Mouse (Mus musculus) hindbrain, embryonic 10.5 days (tissue): ENCODE measurements around the gene Praf2. TPM values are rescaled to one million over a fixed set of nuclear protein-coding genes. Genes with fewer than 3 reads are reported as not detected.
"Not testable (repeated sequence)": the region's sequence is repeated elsewhere in the genome, so short reads cannot be mapped to it uniquely, and the experiment has no call there.

ENCODE experiments used
- DNase-seq: peaks from one replicate; pipeline ENCODE4 v3.0.0-alpha.2; 2017; ENCODE audit warnings: low spot score
- H3K27ac ChIP-seq: fragments of 300-500 bp; sonication (generic); 2 replicates; pipeline ENCODE4 v1.5.1; 2016; ENCODE audit warnings: mild to moderate bottlenecking, moderate library complexity
- H3K27me3 ChIP-seq: fragments of 300-500 bp; sonication (generic); 2 replicates; pipeline ENCODE4 v1.6.1; 2016; ENCODE audit warnings: mild to moderate bottlenecking; ENCODE audit not compliant: poor library complexity, insufficient read depth, severe bottlenecking
- H3K36me3 ChIP-seq: fragments of 300-500 bp; sonication (generic); 2 replicates; pipeline ENCODE4 v1.6.1; 2016; ENCODE audit warnings: mild to moderate bottlenecking, moderate library complexity
- H3K4me1 ChIP-seq: fragments of 300-500 bp; sonication (generic); replicated peaks from 2 replicates; pipeline ENCODE4 v1.6.1; 2016; ENCODE audit warnings: mild to moderate bottlenecking
- H3K4me3 ChIP-seq: fragments of 300-500 bp; sonication (generic); 2 replicates; pipeline ENCODE4 v1.5.1; 2016; ENCODE audit warnings: mild to moderate bottlenecking, moderate library complexity
- H3K9me3 ChIP-seq: fragments of 300-500 bp; sonication (generic); 2 replicates; pipeline ENCODE4 v1.6.1; 2016; ENCODE audit warnings: mild to moderate bottlenecking, moderate library complexity
- WGBS: fragments of 180-500 bp; shearing (Covaris S2); methylation state at CpG from one replicate; pipeline ENCODE4 v1.1.7; 2016; 5-methylcytosine and 5-hydroxymethylcytosine counted together
- polyA plus RNA-seq: library from polyadenylated mRNA; unstranded; fragments of >200 nt; fragmentation: Nextera tagmentation; extraction: Ambion mirVana; gene quantifications from 2 replicates; pipeline ENCODE4 v1.2.1, GENCODE M21; 2016

Gene Praf2
- polyA plus RNA-seq: 78.2 and 101 TPM in 2 replicates

DNA sequence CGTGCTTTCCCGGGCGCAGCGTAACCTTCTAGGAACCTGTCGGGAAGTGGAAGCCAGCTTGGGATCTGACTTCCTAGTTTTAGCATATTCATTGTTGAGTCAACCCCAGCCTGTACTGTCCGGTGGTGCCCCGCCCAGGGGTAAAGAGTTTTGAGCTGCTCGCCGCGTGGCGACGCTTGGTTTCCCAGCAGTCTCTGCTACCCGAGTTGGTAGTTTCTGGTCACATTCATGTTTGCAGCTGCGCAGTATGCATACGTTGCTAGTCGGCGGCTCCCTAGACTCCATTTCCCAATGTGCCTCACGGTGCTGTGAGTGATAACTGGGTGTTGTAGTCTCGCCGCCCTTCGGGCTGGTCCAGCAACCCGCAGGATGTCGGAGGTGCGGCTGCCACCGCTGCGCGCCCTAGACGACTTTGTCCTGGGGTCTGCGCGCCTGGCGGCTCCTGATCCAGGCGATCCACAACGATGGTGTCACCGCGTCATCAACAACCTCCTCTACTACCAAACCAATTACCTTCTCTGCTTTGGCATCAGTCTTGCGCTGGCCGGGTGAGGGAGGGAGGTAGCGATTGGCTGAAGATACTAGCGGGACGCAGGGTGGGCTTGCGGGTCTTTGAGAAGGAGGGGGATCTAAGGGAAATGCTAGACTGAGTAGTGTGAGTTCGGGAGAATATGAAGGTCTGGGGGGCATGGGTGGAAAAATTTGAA lies at the start of gene Praf2:
Gene Praf2, plus strand, starts transcription at position 225 of the 707 bp plus-strand sequence.
- WGBS: 22% methylated on average over 42 of the region's 42 CpGs
- Histone ChIP-seq H3K4me1 (peaks cover 13% of the 10 kb centered on the region), H3K4me3 (peak within 1 kb of the TSS; percentile 57), H3K27me3 (no peaks in the 10 kb centered on the region), H3K27ac (peak within 1 kb of the TSS; percentile 77), H3K9me3 (peaks cover 7% of the 10 kb centered on the region; the same call in 1 of the 2 replicates), H3K36me3 (peaks cover 32% of the 10 kb centered on the region)
- peak; percentile 78 for DNase-seq

- H3K27me3 ChIP-seq: peaks cover 4% of the 10 kb centered on the region; the same call in 1 of the 2 replicates
- no peaks in the 10 kb centered on the region for H3K36me3 ChIP-seq
- 44% methylated on average over 3 of the region's 3 CpGs for WGBS
- no peaks in the 10 kb centered on the region for H3K9me3 ChIP-seq
- H3K4me3 ChIP-seq: no peak overlapping the region
- H3K27ac ChIP-seq: no peak overlapping the region
- H3K4me1 ChIP-seq: 0 out of 2 replicates have a peak, but pooled peaks cover 4% of the 10 kb centered on the region
- no peak for DNase-seq
Observed at GRCm38 (mm10) chrX:7678986-7679385, 49.3 kb upstream of the Praf2 start.

GRCm38 (mm10) chrX:7679405-7680056 lies 48.7 kb upstream of the Praf2 start:
- peak; percentile 91 for DNase-seq
- H3K9me3 ChIP-seq: no peaks in the 10 kb centered on the region
- no peaks in the 10 kb centered on the region; the same call in 1 of the 2 replicates for H3K27me3 ChIP-seq
- 17% methylated on average over 27 of the region's 27 CpGs for WGBS
- H3K36me3 ChIP-seq: no peaks in the 10 kb centered on the region
- peak overlapping the region; percentile 42 for H3K4me3 ChIP-seq
- H3K4me1 ChIP-seq: 0 out of 2 replicates have a peak, but pooled peaks cover 3% of the 10 kb centered on the region
- no peak overlapping the region for H3K27ac ChIP-seq

DNA sequence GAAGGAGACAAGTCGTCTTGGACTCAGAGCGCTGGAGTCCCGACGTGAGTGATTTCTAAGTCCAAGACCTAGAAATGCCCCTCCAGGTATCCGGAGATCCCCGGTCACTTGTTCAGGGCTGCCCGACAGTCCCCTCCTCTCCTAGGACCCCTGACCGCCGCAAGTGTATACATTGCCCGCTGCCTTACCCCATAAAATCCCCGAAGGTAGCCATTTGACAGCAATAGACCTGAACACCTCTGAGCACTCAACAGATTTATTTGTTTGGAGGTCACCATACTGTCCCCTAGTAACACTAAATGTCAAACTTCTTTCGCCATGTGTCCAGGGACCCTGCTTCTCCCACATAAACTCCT lies 48.2 kb upstream of the Praf2 start:
- Histone ChIP-seq H3K27ac (no peak overlapping the region), H3K9me3 (no peaks in the 10 kb centered on the region), H3K36me3 (no peaks in the 10 kb centered on the region), H3K27me3 (no peaks in the 10 kb centered on the region; the same call in 1 of the 2 replicates), H3K4me3 (peak overlapping the region; percentile 42), H3K4me1 (no peaks in the 10 kb centered on the region)
- DNase-seq: no peak
- WGBS: 20% methylated on average over 12 of the region's 12 CpGs

GRCm38 (mm10) chrX:7680864-7681263 lies 47.4 kb upstream of the Praf2 start, which contains the start of gene Magix:
TSS of gene Magix (minus strand) at chrX:7681251.
- Histone ChIP-seq H3K36me3 (no peaks in the 10 kb centered on the region), H3K4me3 (peak within 1 kb of the TSS; percentile 42), H3K9me3 (no peaks in the 10 kb centered on the region), H3K27me3 (no peaks in the 10 kb centered on the region; the same call in 1 of the 2 replicates), H3K27ac (no peak within 1 kb of the TSS), H3K4me1 (no peaks in the 10 kb centered on the region)
- WGBS: 64% methylated on average over 14 of the region's 14 CpGs
- DNase-seq: no peak

DNA sequence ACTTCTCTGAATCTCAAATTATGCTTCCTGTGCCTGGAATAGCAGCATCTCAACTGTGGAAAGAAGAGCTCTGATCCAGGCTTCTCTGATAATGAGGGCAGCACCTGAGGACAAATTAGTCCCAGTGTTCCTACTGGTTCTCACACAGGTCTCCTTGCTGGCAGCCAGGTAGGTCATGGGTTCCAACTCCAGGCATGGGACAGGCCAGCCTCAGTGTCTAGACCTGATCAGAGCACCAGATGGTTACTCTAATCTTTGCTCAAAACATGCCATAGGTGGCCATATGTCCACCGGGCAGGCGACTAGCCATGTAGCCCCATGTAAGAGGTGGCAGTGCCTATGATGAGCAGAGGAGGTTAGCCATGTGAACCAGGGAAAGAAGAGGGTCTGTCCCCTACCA lies 39.9 kb upstream of the Praf2 start:
- no peaks in the 10 kb centered on the region for H3K36me3 ChIP-seq
- H3K9me3 ChIP-seq: no peaks in the 10 kb centered on the region
- no peaks in the 10 kb centered on the region for H3K27me3 ChIP-seq
- H3K27ac ChIP-seq: no peak overlapping the region
- H3K4me3 ChIP-seq: no peak overlapping the region
- WGBS: 93% methylated on average over 2 of the region's 2 CpGs
- DNase-seq: no peak
- no peaks in the 10 kb centered on the region for H3K4me1 ChIP-seq

DNA sequence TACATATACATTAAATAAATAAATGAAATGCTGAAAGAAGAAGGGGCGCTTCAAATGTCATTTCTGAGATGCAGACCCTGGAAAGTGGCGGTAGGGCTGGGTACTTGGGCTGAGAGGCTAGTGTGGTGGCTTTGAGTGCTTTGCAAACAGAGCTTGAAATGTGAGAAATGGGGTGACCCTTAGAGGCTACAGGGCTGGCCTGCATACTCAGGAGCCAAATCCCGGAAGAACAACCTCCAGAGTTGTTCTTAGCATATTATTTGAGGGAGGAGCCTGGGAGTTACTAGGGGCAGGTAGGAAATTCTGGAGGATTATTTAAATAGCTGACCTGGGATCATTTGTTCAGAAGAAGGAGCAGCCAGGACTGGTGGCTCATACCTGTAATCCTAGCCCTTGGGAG lies 37.8 kb upstream of the Praf2 start:
- H3K9me3 ChIP-seq: no peaks in the 10 kb centered on the region
- H3K27me3 ChIP-seq: no peaks in the 10 kb centered on the region
- H3K36me3 ChIP-seq: no peaks in the 10 kb centered on the region
- 68% methylated on average over 3 of the region's 3 CpGs for WGBS
- H3K4me1 ChIP-seq: no peaks in the 10 kb centered on the region
- H3K27ac ChIP-seq: no peak overlapping the region
- DNase-seq: no peak
- H3K4me3 ChIP-seq: no peak overlapping the region

DNA sequence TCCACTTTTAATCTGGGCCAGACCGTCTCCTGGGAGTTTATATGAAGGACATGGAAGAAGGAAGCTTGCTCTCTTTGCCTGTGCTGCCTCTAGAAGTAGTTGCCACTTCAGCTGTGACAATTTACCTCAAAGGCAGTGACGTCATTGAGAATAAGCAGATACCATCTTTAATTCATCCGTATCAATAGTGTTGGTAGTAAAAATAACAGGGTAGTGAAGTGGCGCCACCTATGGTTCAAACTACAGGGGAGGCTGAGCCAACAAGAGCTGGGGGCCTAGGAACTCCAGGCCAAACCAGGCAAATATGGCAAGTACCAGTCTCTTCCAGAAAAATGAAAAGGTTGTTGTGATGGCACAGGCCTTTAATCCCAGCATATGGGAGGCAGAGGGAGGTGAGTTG lies 35.4 kb upstream of the Praf2 start:
- 36% methylated on average over 4 of the region's 4 CpGs for WGBS
- Histone ChIP-seq H3K4me1 (no peaks in the 10 kb centered on the region), H3K27me3 (no peaks in the 10 kb centered on the region), H3K27ac (no peak overlapping the region), H3K4me3 (no peak overlapping the region), H3K9me3 (no peaks in the 10 kb centered on the region), H3K36me3 (no peaks in the 10 kb centered on the region)
- DNase-seq: peak; percentile 7

GRCm38 (mm10) chrX:7696520-7696919 lies 31.7 kb upstream of the Praf2 start:
- DNase-seq: no peak
- Histone ChIP-seq H3K4me3 (peak overlapping the region; percentile 64), H3K27ac (no peak overlapping the region), H3K9me3 (no peaks in the 10 kb centered on the region), H3K27me3 (no peaks in the 10 kb centered on the region), H3K36me3 (peaks cover 29% of the 10 kb centered on the region), H3K4me1 (no peaks in the 10 kb centered on the region; the same call in 1 of the 2 replicates)
- WGBS: 50% methylated on average over 6 of the region's 6 CpGs

DNA sequence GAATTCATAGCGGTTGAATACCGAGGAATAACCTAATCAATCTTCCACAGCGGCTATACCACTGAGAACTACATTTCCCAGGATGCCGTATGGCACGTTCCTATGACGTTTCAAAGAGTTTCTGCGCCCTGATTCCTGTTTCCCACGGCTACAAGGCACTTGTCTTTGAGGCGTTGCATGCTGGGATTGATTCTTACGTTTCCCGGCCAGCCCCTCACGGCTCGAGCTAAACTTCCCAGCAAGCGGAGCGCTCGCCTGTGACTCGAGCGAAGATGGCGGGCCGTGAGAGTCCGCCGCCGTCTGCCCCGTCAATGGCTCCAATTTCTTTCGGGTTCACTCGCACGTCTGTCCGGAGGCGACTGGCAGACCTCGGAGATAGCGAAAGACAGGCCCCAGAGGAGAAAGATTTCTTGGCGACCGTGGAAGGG lies 31.3 kb upstream of the Praf2 start, which contains the start of gene Gpkow:
Gene Gpkow, plus strand, starts transcription at position 178 of the 428 bp plus-strand sequence.
- H3K27ac ChIP-seq: peak within 1 kb of the TSS; percentile 81
- no peaks in the 10 kb centered on the region for H3K27me3 ChIP-seq
- no peaks in the 10 kb centered on the region for H3K9me3 ChIP-seq
- 11% methylated on average over 33 of the region's 33 CpGs for WGBS
- H3K4me3 ChIP-seq: peak within 1 kb of the TSS; percentile 64
- DNase-seq: peak; percentile 82
- H3K36me3 ChIP-seq: peaks cover 34% of the 10 kb centered on the region
- no peaks in the 10 kb centered on the region; the same call in 1 of the 2 replicates for H3K4me1 ChIP-seq

GRCm38 (mm10) chrX:7713764-7714134 lies 14.5 kb upstream of the Praf2 start:
- DNase-seq, H3K9me3 ChIP-seq, H3K36me3 ChIP-seq, H3K4me1 ChIP-seq, H3K27me3 ChIP-seq: not testable (repeated sequence)
- Histone ChIP-seq H3K4me3 (peak overlapping the region; percentile 50), H3K27ac (peak overlapping the region; percentile 69)
- WGBS: 24% methylated on average over 6 of the region's 12 CpGs

DNA sequence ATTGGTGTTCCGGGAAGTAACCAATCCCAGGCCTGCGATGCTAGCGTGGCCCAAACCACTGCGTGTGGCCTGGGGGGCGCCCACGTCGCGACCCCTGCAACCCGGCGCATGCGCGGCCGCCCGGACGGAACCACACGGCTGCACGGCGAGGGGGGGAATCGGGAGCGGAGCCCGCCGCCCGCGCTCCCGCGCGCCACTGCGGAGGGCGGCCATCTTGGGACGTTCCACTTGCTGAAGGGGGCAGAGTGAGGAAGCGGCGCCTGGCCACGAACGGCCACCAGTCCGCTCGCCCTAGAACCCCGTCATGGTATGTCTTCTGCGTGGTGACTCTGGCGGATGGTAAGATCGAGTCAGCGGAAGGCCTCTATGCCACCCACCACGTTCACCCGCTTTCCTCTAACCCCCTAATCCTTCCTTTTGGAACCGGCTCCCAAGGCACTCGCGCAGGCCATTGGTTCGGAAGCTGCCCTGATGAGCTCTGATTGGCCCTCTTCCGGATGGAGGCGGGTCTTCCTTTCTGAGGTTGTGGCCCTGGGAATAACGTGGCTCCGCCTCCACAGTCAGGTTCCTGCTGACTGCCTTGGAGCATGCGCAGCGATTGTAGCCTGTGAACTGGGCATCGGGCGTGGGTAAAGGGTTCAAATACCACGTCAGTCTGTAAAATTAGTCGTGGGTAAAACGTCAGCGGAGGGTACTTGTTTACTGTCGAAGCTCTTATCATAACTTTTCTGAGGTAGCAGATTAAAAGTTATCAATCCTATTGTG lies 13.9 kb upstream of the Praf2 start, which contains the start of gene Wdr45:
Gene Wdr45, plus strand, starts transcription at position 199 of the 765 bp plus-strand sequence.
- H3K27me3 ChIP-seq, H3K36me3 ChIP-seq, H3K9me3 ChIP-seq, H3K4me1 ChIP-seq: not testable (repeated sequence)
- Histone ChIP-seq H3K4me3 (peak within 1 kb of the TSS; percentile 50), H3K27ac (peak within 1 kb of the TSS; percentile 86)
- peak; percentile 90 for DNase-seq
- 15% methylated on average over 57 of the region's 60 CpGs for WGBS
